Mouse (Mus musculus) CH12F3 (cell line): ENCODE measurements around the gene Map4k3.

Source experiments
- in situ Hi-C: fragments of 300-500 bp; cut with MboI; formaldehyde crosslinking; loops from 2 replicates; pipeline ENCODE4 v1.14.3; 2020; ENCODE audit warnings: low sequenced_read_pairs

Gene Map4k3

DNA sequence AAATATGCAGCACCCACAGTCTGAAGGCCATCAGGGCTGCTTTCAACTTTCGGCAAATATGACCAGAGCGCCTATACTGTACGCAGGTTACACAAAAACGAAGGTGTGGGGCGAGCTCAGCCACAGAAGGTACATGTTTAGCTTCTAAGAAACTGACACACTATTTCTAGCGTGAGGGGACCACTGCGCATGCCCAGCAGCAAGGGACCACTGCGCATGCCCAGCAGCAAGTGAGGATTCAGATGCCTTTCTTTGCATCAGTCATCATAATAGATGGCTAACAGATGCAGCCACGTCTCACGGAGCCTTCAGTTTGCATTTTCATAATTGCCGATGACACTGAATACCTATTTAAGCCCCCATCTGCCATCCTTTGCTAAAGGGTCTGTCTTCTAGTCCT lies 39.6 kb downstream of the Map4k3 start:
- in situ Hi-C loops: no loop called here

DNA sequence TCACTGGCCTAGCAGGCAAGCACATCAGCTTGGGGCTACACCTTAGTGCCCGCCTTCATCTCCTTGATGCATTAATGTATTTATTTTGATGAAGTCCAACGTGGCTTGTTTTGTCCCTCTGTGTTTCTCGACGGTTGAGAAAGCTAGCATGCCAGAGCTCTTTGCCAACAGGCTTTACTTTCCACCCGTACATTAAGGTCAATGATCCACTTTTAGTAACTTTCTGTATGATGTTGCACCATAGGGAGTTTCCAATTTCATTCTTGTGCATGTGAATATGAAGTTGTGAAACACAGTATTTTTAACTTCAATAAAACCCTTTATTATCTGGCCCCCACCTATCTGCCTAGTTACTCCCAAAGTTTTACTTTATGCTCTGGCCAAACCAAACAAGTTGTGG lies 42.2 kb downstream of the Map4k3 start:
- in situ Hi-C loops: no loop called here

DNA sequence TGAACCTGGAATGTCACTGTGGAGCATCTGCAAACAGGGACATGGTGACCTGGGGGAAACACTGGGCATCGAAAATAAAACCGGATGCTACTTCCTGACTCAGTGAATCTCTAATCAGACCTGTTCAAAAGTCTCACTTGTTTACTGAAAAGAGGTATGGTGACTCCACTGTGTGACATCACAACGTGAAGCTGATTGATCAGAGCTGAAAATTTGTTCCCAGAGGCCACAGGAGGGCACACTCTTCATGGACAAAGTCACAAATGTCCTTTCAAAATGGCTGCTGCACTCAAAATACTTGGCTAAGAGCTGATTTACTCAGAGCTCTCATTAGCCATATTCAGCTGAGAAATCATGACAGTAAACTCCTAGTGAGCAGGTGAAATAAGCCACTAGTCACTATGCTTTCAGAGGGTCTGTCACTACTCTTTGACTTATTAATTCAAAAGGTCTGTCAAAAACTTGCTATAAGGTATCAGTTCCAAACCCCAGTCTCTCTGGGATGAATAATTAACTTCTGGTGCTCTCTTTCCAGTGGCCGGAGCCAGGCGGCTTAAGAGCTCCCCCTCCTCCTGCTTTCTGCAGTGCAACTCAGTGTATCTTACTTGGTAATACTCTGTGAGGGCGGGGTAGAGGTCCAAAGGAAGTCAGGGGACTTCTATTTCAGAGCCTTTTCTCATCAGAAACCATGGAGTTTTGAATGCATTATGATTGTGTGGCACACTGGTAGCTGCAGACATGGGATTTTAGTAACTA lies 44.3 kb downstream of the Map4k3 start:
- in situ Hi-C loops: no loop called here

DNA sequence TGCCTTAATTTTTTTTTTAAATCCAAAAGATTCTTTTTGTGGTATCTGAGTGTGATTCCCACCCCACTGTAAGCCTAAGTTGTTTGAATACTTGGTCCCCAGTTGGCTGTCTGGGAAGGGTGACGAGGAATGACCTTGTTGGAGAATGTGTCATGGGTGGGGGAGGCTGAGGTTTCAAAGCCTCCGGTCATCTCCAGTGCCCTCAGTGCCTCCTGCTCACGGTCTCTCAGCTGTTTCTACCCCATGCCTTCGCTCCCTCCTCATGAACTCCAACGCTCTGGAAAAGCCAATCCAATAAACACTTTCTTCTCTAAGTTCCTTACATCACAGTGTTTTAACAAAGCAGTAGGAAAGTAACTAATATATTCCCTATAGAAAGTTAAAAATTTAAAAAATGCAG lies 45.2 kb downstream of the Map4k3 start:
- in situ Hi-C loops: no loop called here

GRCm38 (mm10) chr17:80678190-80678589 lies 50.1 kb downstream of the Map4k3 start:
- in situ Hi-C loops: no loop called here

GRCm38 (mm10) chr17:80676859-80677535 lies 51.3 kb downstream of the Map4k3 start:
- in situ Hi-C loops: no loop called here

DNA sequence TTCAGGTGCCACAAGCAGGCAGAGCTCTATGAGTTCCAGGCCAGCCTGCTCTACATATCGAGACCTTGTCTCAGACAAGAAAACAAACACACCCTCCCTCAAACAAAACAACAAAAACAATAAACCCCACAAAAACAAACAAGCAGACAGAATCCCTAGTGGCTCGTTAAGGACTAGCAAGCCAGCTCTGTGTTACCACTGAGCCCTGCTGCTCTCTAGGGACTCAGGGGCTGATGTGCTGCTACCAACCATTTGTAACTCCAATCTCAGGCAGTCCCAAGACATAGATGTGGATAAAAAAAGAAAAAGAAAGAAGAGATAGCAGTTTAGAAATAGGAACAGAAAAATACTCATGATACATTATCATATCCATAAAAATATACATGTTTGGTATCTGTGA lies 52.1 kb downstream of the Map4k3 start:
- in situ Hi-C loops: no loop called here

DNA sequence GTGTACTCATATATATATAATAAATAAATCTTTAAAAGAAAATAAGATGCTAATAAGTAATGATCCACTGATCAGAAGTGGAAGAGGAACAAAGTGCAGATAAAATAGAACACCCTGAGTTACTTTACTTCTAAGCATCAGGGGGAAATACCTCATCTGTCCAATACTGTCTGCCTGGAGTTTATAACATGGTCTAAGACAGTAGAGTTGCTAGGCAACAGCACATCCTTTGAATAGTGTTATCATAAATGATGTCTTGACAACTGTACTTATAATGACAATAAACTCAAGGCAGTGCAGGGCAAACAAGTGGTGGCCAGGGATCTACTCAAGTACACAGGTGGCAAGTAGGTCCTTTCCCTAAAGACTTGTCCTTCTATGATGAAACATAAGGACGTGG lies 57.9 kb downstream of the Map4k3 start:
- in situ Hi-C loops: no loop called here

GRCm38 (mm10) chr17:80663623-80664022 lies 64.7 kb downstream of the Map4k3 start:
- in situ Hi-C loops: no loop called here

DNA sequence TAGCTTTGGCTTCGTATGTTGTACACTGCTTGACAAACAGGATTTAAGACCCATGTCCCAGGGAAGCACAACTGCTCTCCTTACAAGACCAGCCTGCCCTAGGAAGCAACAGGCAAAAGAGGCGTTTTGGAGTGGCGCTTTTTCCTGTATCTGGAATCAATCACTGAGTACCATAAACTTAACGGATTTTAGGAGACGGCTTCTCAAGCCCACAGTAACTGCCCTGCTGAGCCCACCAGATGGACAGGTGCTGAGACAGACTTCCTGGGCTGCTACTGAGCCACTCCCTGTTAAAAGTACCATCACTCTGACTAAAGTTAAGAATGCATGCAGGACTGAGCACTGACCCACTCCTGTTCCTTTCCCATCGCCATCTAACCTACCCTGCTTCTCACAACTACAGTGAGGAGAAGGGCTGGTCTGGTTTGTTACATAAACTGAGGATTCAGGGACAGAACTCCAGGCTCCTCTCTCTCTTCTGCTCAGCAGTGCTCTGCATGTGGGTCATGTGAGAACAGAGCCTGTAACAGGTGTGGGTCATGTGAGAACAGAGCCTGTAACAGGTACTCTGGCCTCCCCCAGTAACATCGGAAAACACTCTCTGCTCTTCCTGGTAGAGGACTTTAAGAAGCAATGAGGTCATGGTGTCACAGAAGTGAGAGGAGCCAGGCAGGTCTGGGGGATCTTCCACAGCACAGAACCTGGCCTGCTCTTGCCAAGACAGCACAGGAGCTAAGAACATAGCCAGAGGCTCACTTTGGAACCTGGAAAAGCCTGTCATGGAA lies 65.3 kb downstream of the Map4k3 start:
- in situ Hi-C loops: no loop called here

- in situ Hi-C loops: no loop called here
Measured at GRCm38 (mm10) chr17:80661896-80662295, 66.4 kb downstream of the Map4k3 start.

- in situ Hi-C loops: no loop called here
Measured at GRCm38 (mm10) chr17:80660707-80661380, 67.4 kb downstream of the Map4k3 start.

DNA sequence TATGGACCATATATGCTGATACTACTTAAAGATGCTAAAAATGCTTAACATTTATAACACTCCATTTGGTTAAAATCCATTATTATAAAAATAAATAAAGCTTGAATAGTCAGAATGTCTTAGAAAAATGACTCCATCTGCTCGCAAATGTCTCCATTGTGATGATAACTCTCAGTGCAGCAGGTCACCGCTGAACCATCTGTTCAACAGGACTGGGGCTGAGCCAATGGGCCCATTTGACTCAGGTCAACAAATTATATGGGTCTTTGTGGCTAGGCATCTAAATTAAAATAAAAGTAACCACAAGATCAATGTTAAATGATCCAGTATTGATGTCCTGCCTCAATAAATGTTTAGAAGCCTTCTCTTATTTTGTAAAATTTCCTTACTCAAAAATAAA lies 68.1 kb downstream of the Map4k3 start:
- in situ Hi-C loops: no loop called here

DNA sequence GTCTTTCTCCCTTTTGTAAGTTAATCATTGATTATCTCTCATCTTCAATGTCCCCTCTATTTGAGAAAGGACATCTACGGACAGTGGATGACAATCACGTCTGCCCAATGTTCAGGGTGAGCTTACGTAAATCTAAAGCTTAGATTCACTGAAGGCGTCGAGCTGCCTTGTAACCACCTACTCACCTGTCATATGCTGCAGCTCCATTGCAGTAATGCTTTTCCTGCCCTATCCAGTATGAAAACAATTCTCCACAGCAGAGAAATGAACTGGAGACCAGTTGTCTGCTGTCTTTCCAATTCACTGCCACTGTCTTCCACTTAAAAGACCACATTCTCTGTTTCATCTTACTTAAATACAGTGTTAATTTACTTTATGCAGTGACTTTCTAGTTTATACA lies 68.5 kb downstream of the Map4k3 start:
- in situ Hi-C loops: no loop called here

DNA sequence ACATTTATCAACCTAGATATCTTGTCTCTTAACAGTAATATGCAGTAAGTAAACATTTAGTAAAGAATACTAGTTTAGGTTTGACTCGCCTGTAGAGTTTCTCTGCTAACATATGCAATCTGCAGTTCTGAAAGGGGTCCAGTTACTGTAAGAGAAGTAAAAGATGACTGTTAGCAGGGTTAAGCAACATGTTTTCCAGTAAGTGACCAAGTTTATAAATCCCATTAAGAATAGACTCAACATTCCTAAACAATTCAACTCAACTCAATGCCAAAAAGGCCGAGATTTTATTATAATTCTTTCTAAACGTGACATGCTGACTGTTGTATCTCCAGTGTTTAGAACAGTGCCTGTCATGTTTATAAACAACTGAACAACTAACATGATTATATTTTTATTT lies 74.0 kb downstream of the Map4k3 start:
- in situ Hi-C loops: no loop called here

DNA sequence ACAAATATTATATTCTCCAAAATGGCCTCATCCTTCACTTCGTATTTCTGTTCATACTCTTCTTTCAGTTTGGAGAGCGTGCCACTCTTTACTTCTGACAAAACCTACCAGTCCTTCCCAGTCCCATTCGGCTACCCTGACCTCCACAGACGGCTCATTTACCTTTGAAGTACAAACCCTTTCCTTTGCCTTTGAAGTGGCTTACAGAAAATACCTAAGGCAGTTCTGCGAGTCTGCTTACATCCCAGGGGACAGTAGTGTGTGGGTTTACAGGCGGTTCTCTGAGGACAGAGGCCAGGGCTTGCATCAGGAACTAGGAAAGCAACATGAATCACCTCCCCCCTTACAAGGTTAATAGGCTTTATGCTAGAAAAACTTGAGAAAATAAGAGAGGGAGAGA lies 75.5 kb downstream of the Map4k3 start:
- in situ Hi-C loops: no loop called here

DNA sequence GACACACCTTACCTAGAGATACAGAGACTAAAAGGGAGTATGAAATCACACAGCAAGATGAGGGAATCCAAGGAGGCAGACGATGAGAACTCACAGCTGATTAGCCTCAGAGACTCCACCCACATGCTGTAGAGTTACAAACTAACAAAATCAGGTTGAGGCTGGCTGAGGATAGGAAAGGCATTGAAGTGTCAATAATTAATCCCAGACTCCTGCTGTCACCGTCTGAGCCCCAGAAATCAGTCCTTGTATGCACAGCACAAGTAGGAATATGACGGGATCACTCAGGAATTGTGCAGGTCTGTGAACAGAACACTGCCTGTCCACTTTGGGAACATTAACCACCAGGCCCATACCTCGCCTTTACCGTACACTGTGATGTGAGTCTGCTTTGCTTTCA lies 81.4 kb downstream of the Map4k3 start:
- in situ Hi-C loops: no loop called here

DNA sequence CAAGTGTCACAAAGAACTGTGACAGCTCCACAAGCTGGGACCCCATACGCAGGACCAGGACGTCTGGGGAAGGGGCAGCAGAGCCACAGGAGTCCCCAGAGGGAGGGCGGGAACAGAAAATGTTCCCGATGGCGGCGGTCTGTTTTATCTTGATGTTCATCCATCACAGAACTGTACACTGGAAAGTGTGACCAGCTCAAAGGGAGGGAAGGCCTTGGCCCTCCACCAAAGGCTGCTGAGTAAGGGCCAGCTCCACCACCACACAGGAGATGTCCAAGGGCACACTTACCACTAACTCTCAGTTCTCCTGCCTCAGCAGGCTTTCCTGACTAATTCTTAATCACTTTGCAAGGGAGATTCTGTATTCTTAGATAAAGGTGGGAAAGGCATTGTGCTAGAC lies 82.2 kb downstream of the Map4k3 start:
- in situ Hi-C loops: no loop called here

- in situ Hi-C loops: no loop called here
Measured at GRCm38 (mm10) chr17:80645694-80646034, 82.6 kb downstream of the Map4k3 start.

DNA sequence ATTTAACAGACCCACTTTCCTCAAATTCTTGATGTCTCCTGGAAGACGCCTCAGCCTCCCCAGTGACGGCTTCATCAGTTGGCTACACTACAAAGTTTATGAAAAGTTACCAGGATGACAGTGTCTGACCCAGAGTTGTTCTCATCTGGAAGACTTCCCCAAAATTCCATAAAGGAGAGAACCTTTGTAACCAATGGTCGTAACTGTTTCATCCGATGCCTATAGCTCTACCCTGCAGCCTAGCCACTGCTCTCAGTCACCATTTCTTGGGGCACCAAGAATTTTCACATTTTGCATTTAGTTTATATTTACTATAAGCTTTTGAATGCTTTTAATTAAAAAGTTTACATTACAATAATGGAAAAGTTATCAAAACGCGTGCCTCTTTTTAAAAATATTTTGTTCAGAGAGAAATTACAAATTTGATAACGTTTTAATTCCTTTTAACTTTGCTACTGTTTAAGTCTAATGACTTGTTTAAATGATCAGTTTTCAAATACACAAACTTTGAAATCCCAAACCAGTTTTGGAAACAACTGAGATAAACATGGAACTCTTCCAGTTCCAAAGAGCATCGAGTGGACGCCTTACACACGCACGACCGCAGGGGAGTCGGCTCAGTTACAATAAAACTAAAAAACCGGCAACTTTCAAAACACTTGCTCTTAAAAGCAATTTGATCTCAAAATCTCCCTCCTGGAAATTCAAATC lies 83.1 kb downstream of the Map4k3 start:
- in situ Hi-C loops: no loop called here

- in situ Hi-C loops: no loop called here
Measured at GRCm38 (mm10) chr17:80644567-80644966, 83.7 kb downstream of the Map4k3 start.
